In the genomic region with DNA sequence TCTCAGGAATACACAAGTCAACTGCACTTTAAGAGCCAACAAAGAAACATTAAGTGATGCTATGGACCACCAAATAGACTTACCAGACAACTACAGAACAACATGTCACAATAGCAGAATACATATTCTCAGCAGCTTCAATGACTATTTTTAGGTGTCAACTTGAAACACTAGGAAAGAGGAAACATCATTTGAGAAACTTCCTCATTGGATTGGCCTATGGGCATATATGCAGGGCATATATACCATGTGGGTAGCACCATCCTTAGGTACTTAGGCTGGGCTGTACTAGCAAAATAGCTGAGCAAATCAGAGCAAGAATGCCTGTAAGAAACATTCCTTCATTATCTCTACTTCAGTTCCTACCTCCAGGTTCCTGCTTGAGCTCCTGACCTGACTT, we compare ENCODE assay signal across 24 mouse cellular contexts.
"Had no signal": no experiment of that assay in that cellular context is flagged by ENCODE, and none has a peak within 500 bp of the region (broad histone marks: within the 10 kb centered on the region; RNA-seq: fewer than 3 reads in every experiment).

No protein-coding gene starts in this region.

- DNase-seq: gastrocnemius, postnatal 14 days; heart, adult 11 months; heart, adult 2 months; heart, postnatal 10 days; heart, postnatal 4 days; kidney, adult 11 months; kidney, adult 2 months; kidney, adult 9 months; kidney, postnatal 14 days; kidney, postnatal 36 days; layer of hippocampus, adult 9-11 months; layer of hippocampus, postnatal 36 days; left cerebral cortex, postnatal 4 days had no signal

- H3K27me3 ChIP-seq: hindbrain, embryonic 13.5 days; hindbrain, embryonic 15.5 days; kidney, embryonic 15.5 days; limb, embryonic 13.5 days; limb, embryonic 15.5 days; liver, embryonic 12.5 days had no signal

- H3K27ac ChIP-seq: heart, adult 2 months; hindbrain, embryonic 10.5 days; hindbrain, embryonic 13.5 days; hindbrain, embryonic 15.5 days; hindbrain, postnatal 0 days; kidney, embryonic 15.5 days; kidney, postnatal 0 days; limb, embryonic 13.5 days; limb, embryonic 15.5 days; liver, embryonic 12.5 days had no signal

- H3K9me3 ChIP-seq: hindbrain, embryonic 10.5 days; hindbrain, embryonic 15.5 days; kidney, embryonic 15.5 days; limb, embryonic 13.5 days; limb, embryonic 15.5 days; liver, embryonic 12.5 days had no signal

- H3K9ac ChIP-seq: hindbrain, embryonic 13.5 days; hindbrain, embryonic 15.5 days; kidney, embryonic 15.5 days; limb, embryonic 13.5 days; limb, embryonic 15.5 days; liver, embryonic 12.5 days had no signal

- H3K4me1 ChIP-seq: hindbrain, embryonic 10.5 days; hindbrain, embryonic 13.5 days; hindbrain, embryonic 15.5 days; kidney, embryonic 15.5 days; limb, embryonic 13.5 days; limb, embryonic 15.5 days; liver, embryonic 12.5 days had no signal

- H3K4me2 ChIP-seq: heart, embryonic 11.5 days; hindbrain, embryonic 13.5 days; hindbrain, embryonic 15.5 days; kidney, embryonic 15.5 days; limb, embryonic 13.5 days; limb, embryonic 15.5 days; liver, embryonic 12.5 days had no signal

- H3K4me3 ChIP-seq: heart, adult 2 months; hindbrain, embryonic 10.5 days; hindbrain, embryonic 13.5 days; hindbrain, embryonic 15.5 days; kidney, embryonic 15.5 days; limb, embryonic 13.5 days; limb, embryonic 15.5 days; liver, embryonic 12.5 days had no signal

- ATAC-seq: hindbrain, postnatal 0 days; intestine, embryonic 16.5 days; liver, embryonic 12.5 days had no signal

- H3K36me3 ChIP-seq: hindbrain, embryonic 10.5 days; hindbrain, embryonic 13.5 days; hindbrain, embryonic 15.5 days; kidney, embryonic 15.5 days; limb, embryonic 13.5 days; limb, embryonic 15.5 days; liver, embryonic 12.5 days had no signal
